Mouse (Mus musculus) testis, adult 2 months (tissue): ENCODE results near the gene Scarf1. TPM values are rescaled to one million over a fixed set of nuclear protein-coding genes. Genes with fewer than 3 reads are reported as not detected.
A peak's percentile ranks its signal among the peaks of the same experiment; 100 is the strongest.

ENCODE experiments used
- H3K27ac ChIP-seq: fragments of 200-500 bp; 2 replicates; pipeline ENCODE4 v1.5.1; 2012; ENCODE audit warnings: low read depth, low read length; ENCODE audit not compliant: control insufficient read depth, insufficient read depth
- H3K27me3 ChIP-seq: fragments of 200-500 bp; 2 replicates; pipeline ENCODE4 v1.6.1; 2012; ENCODE audit warnings: mild to moderate bottlenecking, low read length, moderate library complexity; ENCODE audit not compliant: control insufficient read depth, insufficient read depth
- H3K36me3 ChIP-seq: fragments of 200-500 bp; 2 replicates; pipeline ENCODE4 v1.6.1; 2012; ENCODE audit warnings: mild to moderate bottlenecking, low read length; ENCODE audit not compliant: control insufficient read depth, insufficient read depth
- H3K4me1 ChIP-seq: fragments of 200-500 bp; 2 replicates; pipeline ENCODE4 v1.6.1; 2012; ENCODE audit warnings: low read length; ENCODE audit not compliant: control insufficient read depth, insufficient read depth
- H3K4me3 ChIP-seq: fragments of 200-500 bp; 2 replicates; pipeline ENCODE4 v1.5.1; 2012; ENCODE audit warnings: low read depth, mild to moderate bottlenecking, low read length, moderate library complexity, mixed read lengths; ENCODE audit not compliant: control insufficient read depth
- CTCF ChIP-seq: fragments of 200-500 bp; IDR thresholded peaks from 2 replicates; pipeline ENCODE4 v1.5.1; 2012; ENCODE audit warnings: low read depth, mild to moderate bottlenecking, inconsistent platforms, low read length, moderate library complexity; ENCODE audit not compliant: control insufficient read depth, insufficient read depth, insufficient replicate concordance
- POLR2A ChIP-seq: fragments of 200-500 bp; IDR thresholded peaks from 2 replicates; pipeline ENCODE4 v1.6.1; 2012; ENCODE audit warnings: low read depth, mild to moderate bottlenecking, inconsistent platforms, low read length, moderate library complexity; ENCODE audit not compliant: control insufficient read depth
- polyA plus RNA-seq: library from polyadenylated mRNA; depleted of rRNA; stranded (reverse); fragments of >200 nt; gene quantifications from 2 replicates; pipeline ENCODE4 v1.2.3, GENCODE M21; 2012

The Scarf1 gene
- polyA plus RNA-seq, 1 experiment: 0.64 TPM

GRCm38 (mm10) chr11:75538970-75539299 lies 25.6 kb downstream of the Scarf1 start:
- no peaks in the 10 kb centered on the region for H3K27me3 ChIP-seq
- H3K4me1 ChIP-seq: peaks cover 17% of the 10 kb centered on the region
- no peak overlapping the region for H3K27ac ChIP-seq
- no peak for TF ChIP-seq CTCF
- TF ChIP-seq POLR2A: no peak
- H3K4me3 ChIP-seq: no peak overlapping the region
- H3K36me3 ChIP-seq: no peaks in the 10 kb centered on the region; the same call in 1 of the 2 replicates

DNA sequence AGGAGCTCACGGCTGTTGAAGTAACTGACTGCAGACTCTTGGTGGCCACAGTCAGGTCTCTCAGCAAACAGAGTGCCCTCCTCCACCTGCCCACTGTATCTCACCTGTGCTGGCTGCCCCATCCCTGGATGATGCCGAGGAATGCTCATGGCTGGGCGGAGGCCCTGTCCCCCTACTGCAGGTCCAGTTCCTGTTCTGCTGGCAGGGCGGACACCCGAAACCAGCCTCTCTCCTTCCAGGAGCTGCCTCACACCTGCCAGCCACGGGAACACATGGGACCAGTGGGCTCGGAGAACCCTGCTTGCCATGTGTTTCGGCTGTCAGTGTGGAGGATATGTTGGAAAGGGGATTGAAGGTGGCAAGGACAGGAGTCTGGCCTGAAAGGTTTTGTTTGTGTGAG lies 26.9 kb downstream of the Scarf1 start:
- Histone ChIP-seq H3K27me3 (no peaks in the 10 kb centered on the region), H3K4me3 (no peak overlapping the region), H3K36me3 (no peaks in the 10 kb centered on the region; the same call in none of the 2 replicates), H3K27ac (no peak overlapping the region), H3K4me1 (peaks cover 14% of the 10 kb centered on the region)
- no peak for TF ChIP-seq POLR2A
- no peak for TF ChIP-seq CTCF

GRCm38 (mm10) chr11:75540710-75541581 lies 27.6 kb downstream of the Scarf1 start:
- TF ChIP-seq POLR2A: no peak
- no peak for TF ChIP-seq CTCF
- no peak overlapping the region for H3K4me3 ChIP-seq
- no peaks in the 10 kb centered on the region for H3K27me3 ChIP-seq
- peaks cover 13% of the 10 kb centered on the region for H3K4me1 ChIP-seq
- no peak overlapping the region for H3K27ac ChIP-seq
- H3K36me3 ChIP-seq: no peaks in the 10 kb centered on the region; the same call in none of the 2 replicates

GRCm38 (mm10) chr11:75544713-75545112 lies 31.4 kb downstream of the Scarf1 start:
- Histone ChIP-seq H3K27me3 (no peaks in the 10 kb centered on the region), H3K36me3 (no peaks in the 10 kb centered on the region; the same call in 1 of the 2 replicates), H3K27ac (no peak overlapping the region), H3K4me1 (peaks cover 2% of the 10 kb centered on the region; the same call in 1 of the 2 replicates), H3K4me3 (no peak overlapping the region)
- TF ChIP-seq CTCF (no peak), POLR2A (no peak)

- no peak for TF ChIP-seq CTCF
- TF ChIP-seq POLR2A: no peak
- H3K27ac ChIP-seq: peak overlapping the region; percentile 41
These were observed 32.7 kb downstream of the Scarf1 start for GRCm38 (mm10) chr11:75546057-75546456.

DNA sequence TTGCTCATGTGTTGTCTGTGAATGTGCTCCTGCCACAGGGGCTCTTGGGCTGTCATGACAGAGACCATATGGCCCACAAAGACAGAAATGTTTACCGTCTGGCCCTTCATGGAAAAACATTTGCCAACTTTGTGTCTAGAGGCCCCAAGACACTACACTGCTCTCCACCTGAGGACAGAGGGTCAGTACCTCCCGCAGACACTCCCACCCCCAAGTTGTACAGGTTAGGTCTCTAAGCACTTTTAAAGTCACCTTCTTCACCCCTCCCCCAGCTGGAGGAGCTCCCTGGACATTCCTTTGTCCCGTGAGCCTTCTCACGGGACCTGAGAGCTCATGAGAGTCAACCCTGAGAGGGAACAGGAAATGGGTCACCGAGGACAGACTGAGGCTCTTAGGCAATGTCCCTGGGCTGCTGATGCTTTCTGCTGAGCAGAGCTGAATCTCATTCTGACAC lies 36.3 kb downstream of the Scarf1 start:
- H3K4me1 ChIP-seq: peaks cover 6% of the 10 kb centered on the region; the same call in 1 of the 2 replicates
- 0 out of 2 replicates have a peak overlapping the region, but pooled peaks have one; percentile 7 for H3K27ac ChIP-seq
- no peaks in the 10 kb centered on the region for H3K27me3 ChIP-seq
- no peak overlapping the region for H3K4me3 ChIP-seq
- TF ChIP-seq POLR2A (no peak), CTCF (no peak)
- H3K36me3 ChIP-seq: no peaks in the 10 kb centered on the region; the same call in 1 of the 2 replicates

More at GRCm38 (mm10) chr11:75546057-75546456, 32.7 kb downstream of the Scarf1 start:
- no peak overlapping the region for H3K4me3 ChIP-seq
- no peaks in the 10 kb centered on the region; the same call in 1 of the 2 replicates for H3K36me3 ChIP-seq
- H3K4me1 ChIP-seq: peaks cover 5% of the 10 kb centered on the region; the same call in 1 of the 2 replicates
- H3K27me3 ChIP-seq: no peaks in the 10 kb centered on the region

- Histone ChIP-seq H3K4me3 (no peak overlapping the region), H3K4me1 (peaks cover 6% of the 10 kb centered on the region; the same call in 1 of the 2 replicates), H3K27ac (peak overlapping the region; percentile 73), H3K36me3 (no peaks in the 10 kb centered on the region; the same call in 1 of the 2 replicates), H3K27me3 (no peaks in the 10 kb centered on the region)
- TF ChIP-seq CTCF (no peak), POLR2A (no peak)
These were observed 37.0 kb downstream of the Scarf1 start for GRCm38 (mm10) chr11:75550200-75550946.
